Mouse (Mus musculus) liver, embryonic 14.5 days (tissue): ENCODE results near the gene Dusp3. TPM values are rescaled to one million over a fixed set of nuclear protein-coding genes. Genes with fewer than 3 reads are reported as not detected.

ENCODE experiments used
- ATAC-seq: fragments of 200-750 bp; cut with Nextera tagmentation; 2 replicates; pipeline ENCODE4 v1.8.0; 2017; ENCODE audit warnings: moderate number of reproducible peaks, mild to moderate bottlenecking, moderate library complexity; ENCODE audit not compliant: insufficient read depth
- DNase-seq, 3 experiments: peaks; one replicate each; pipeline ENCODE4 v3.0.0-alpha.2; 2012 to 2013; ENCODE audit warnings: low read depth in 3 of 3, low spot score in 3 of 3
- H3K27ac ChIP-seq: fragments of 300-500 bp; sonication (generic); 2 replicates; pipeline ENCODE4 v1.5.1; 2014; ENCODE audit warnings: moderate library complexity, mild to moderate bottlenecking, control low read depth, inconsistent platforms
- H3K27me3 ChIP-seq: fragments of 300-500 bp; sonication (generic); 2 replicates; pipeline ENCODE4 v1.6.1; 2014; ENCODE audit warnings: mild to moderate bottlenecking, low read length, moderate library complexity; ENCODE audit not compliant: control insufficient read depth, insufficient read depth
- H3K36me3 ChIP-seq: fragments of 300-500 bp; sonication (generic); replicated peaks from 2 replicates; pipeline ENCODE4 v1.6.1; 2014; ENCODE audit warnings: low read depth; ENCODE audit not compliant: control insufficient read depth, insufficient read depth
- H3K4me1 ChIP-seq, 2 experiments: fragments of 200-500 bp in 1 of 2; fragments of 300-500 bp in 1 of 2; sonication (generic) in 1 of 2; replicated peaks; 2 replicates each; pipeline ENCODE4 v1.6.1; 2012 to 2014; ENCODE audit warnings: antibody characterized with exemption in 1 of 2, inconsistent platforms in 1 of 2, low read length in 1 of 2; ENCODE audit not compliant: control insufficient read depth in 2 of 2, insufficient read depth in 2 of 2
- H3K4me2 ChIP-seq: fragments of 300-500 bp; sonication (generic); 2 replicates; pipeline ENCODE4 v1.6.1; 2014; ENCODE audit warnings: low read depth, mild to moderate bottlenecking, control low read depth, moderate library complexity
- H3K4me3 ChIP-seq, 2 experiments: fragments of 200-500 bp in 1 of 2; fragments of 300-500 bp in 1 of 2; sonication (generic) in 1 of 2; 2 replicates each; pipeline ENCODE4 v1.5.1; 2012 to 2014; ENCODE audit warnings: low read depth in 2 of 2, low read length in 2 of 2, mild to moderate bottlenecking in 2 of 2, control low read depth in 1 of 2, inconsistent platforms in 1 of 2, moderate library complexity in 1 of 2; ENCODE audit not compliant: insufficient read depth in 1 of 2
- H3K9ac ChIP-seq: fragments of 300-500 bp; sonication (generic); replicated peaks from 2 replicates; pipeline ENCODE4 v1.6.1; 2014; ENCODE audit warnings: mild to moderate bottlenecking, control low read depth, moderate library complexity
- H3K9me3 ChIP-seq: fragments of 300-500 bp; sonication (generic); 2 replicates; pipeline ENCODE4 v1.6.1; 2016; ENCODE audit warnings: low read length, mixed read lengths; ENCODE audit not compliant: control insufficient read depth
- CTCF ChIP-seq: IDR thresholded peaks from 2 replicates; pipeline ENCODE4 v1.5.1; 2016; ENCODE audit warnings: antibody characterized with exemption, low read depth, control low read depth
- EP300 ChIP-seq: IDR thresholded peaks from 2 replicates; pipeline ENCODE4 v1.6.1; 2016; ENCODE audit warnings: antibody characterized with exemption, low read depth
- WGBS: fragments of 180-500 bp; shearing (Covaris S2); extraction: QIAGEN DNeasy Blood & Tissue Kit; methylation state at CpG from one replicate; pipeline ENCODE4 v1.1.7; 2014; ENCODE audit not compliant: insufficient replicate concordance; 5-methylcytosine and 5-hydroxymethylcytosine counted together
- polyA plus RNA-seq, 2 experiments: library from polyadenylated mRNA; depleted of rRNA in 1 of 2; stranded (reverse) in 1 of 2; unstranded in 1 of 2; fragments of >200 nt; fragmentation: Nextera tagmentation in 1 of 2; extraction: Ambion mirVana in 1 of 2; gene quantifications; 2 replicates each; pipeline versions ENCODE4 v1.2.1 to v1.2.3; 2012 to 2014

The Dusp3 gene
- polyA plus RNA-seq, 2 experiments = 4.8 to 6.3 TPM

DNA sequence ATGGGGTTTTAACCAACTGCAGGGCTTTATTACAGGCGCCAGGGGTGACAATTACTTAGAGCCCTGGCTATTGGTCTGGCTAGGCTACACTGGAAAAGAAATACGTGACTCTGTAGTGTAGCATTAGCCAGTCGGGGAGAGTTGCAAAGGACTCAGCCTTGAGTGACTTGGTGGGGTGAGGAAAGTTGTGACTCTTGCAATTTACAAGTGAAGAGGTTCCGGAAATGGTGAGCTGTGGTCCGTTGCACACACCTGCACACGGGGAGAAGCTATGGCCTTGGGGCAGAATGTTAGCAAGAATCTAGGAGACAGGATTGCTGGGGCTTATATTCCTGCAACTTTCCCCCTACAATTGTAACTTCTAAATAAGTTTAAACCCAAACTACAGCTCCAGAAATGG, 61.2 kb downstream of the Dusp3 start:
- TF ChIP-seq CTCF = no peak
- TF ChIP-seq EP300 = no peak
- H3K9me3 ChIP-seq = no peaks in the 10 kb centered on the region
- H3K36me3 ChIP-seq = no peaks in the 10 kb centered on the region
- H3K4me3 ChIP-seq = no peak overlapping the region
- 56% methylated on average over 6 of the region's 6 CpGs for WGBS
- DNase-seq (no peak), ATAC-seq (no peak)
- H3K4me1 ChIP-seq = no peaks in the 10 kb centered on the region
- H3K27me3 ChIP-seq = no peaks in the 10 kb centered on the region
- H3K4me2 ChIP-seq = no peak overlapping the region
- H3K9ac ChIP-seq = no peak overlapping the region
- no peak overlapping the region for H3K27ac ChIP-seq

DNA sequence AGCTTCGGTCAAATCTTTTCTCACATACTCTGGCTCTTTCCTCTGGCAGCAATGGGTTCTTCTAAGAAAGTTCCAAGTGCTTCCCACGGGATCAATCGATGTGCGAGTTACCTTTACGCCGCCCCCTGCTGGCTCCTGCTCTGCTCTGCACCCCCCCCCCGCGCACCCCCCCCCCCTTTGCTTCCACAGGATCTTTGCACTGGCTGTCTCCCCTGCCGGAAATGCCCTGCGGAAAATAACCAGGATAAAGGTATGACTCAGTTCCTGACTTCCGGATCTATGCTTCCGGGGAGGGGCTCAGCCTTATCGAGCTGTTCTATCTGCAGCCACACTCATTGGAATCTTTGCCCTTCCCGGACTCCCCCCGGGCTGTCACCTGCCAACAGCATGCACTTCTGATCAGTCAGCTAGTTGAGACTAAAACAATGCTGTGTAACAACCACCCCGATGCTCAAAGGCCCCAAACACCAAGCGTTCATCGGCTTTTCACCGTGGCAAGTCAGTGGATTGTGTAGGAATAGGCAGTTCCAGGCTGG, 62.3 kb downstream of the Dusp3 start:
- Histone ChIP-seq H3K9me3 (no peaks in the 10 kb centered on the region), H3K27ac (no peak overlapping the region), H3K4me1 (no peaks in the 10 kb centered on the region), H3K36me3 (no peaks in the 10 kb centered on the region), H3K4me3 (no peak overlapping the region), H3K27me3 (no peaks in the 10 kb centered on the region), H3K4me2 (no peak overlapping the region), H3K9ac (no peak overlapping the region)
- DNase-seq (no peak), ATAC-seq (no peak)
- no peak for TF ChIP-seq EP300
- no peak for TF ChIP-seq CTCF
- WGBS = 48% methylated on average over 17 of the region's 19 CpGs

DNA sequence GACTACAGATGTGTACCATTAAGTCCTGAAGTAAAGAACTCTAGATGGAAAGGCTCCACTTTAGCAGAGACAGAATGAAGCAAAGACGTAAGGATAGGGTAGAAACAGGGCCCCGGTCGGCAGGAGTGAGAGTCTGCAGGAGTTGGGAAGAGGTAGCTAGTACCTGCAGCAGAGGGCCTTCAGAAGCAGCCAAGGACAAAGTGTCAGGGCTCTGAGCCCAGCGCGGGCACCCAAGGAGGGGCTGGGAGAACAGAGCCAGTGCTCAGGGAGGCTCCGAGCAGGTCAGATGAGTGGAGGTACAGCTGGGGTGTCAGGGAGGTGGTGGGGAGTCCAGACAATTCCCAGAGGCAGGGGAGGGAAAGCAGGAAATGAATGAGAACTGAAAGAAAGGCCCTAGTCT, 62.8 kb downstream of the Dusp3 start:
- 65% methylated on average over 6 of the region's 6 CpGs for WGBS
- Histone ChIP-seq H3K9me3 (no peaks in the 10 kb centered on the region), H3K27me3 (no peaks in the 10 kb centered on the region), H3K4me2 (no peak overlapping the region), H3K36me3 (no peaks in the 10 kb centered on the region), H3K27ac (no peak overlapping the region), H3K4me3 (no peak overlapping the region), H3K9ac (no peak overlapping the region), H3K4me1 (no peaks in the 10 kb centered on the region)
- DNase-seq (no peak), ATAC-seq (no peak)
- TF ChIP-seq CTCF = no peak
- no peak for TF ChIP-seq EP300

DNA sequence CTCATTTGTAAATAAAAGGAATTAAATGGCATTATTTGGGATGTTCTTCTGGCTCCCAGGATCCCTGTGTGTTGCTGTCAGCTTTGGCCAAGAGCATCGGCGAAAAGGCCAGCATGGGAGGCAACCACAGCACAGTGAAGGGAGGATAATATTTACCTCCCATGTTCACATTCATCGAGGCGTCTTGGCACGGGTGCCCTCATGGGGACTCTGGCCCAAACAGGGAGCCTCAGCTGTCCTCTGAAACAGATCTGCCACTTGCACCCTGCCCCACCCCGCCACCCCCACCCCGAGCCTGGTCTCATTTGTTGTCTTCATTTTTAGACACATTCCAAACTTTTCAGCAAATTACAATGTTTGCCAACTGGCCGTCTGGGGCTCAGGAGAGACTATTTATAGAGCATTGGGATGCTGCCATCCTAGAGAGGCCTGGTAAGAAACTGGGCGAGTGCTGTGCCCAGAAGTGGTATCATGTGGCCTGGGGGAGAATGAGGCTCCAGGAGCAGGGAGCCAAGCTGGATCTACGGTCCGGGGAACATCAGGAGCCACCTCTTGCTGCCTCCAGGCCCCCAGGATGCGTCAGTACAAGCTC, 65.4 kb downstream of the Dusp3 start:
- TF ChIP-seq EP300 (no peak), CTCF (no peak)
- Histone ChIP-seq H3K36me3 (no peaks in the 10 kb centered on the region), H3K9ac (no peak overlapping the region), H3K9me3 (no peaks in the 10 kb centered on the region), H3K27me3 (no peaks in the 10 kb centered on the region), H3K27ac (no peak overlapping the region), H3K4me3 (no peak overlapping the region), H3K4me1 (no peaks in the 10 kb centered on the region), H3K4me2 (no peak overlapping the region)
- DNase-seq (no peak), ATAC-seq (no peak)
- WGBS = 65% methylated on average over 12 of the region's 12 CpGs

Other genes with a start within 250 kb of the Dusp3 start
- gene Etv4, start 201.6 kb downstream of the Dusp3 start, polyA plus RNA-seq (2012; rRNA removed) = 0.29 TPM in 2 replicates
- gene Etv4, start 201.6 kb downstream of the Dusp3 start, polyA plus RNA-seq (2014; fragmentation: Nextera tagmentation; extraction: Ambion mirVana) = 0.20 and 0.30 TPM in 2 replicates
- gene Meox1, start 92.6 kb downstream of the Dusp3 start, polyA plus RNA-seq (2012; rRNA removed) = 0.28 TPM in 2 replicates
- 0.28 and 0.36 TPM in 2 replicates for gene Meox1, start 92.6 kb downstream of the Dusp3 start, polyA plus RNA-seq (2014; fragmentation: Nextera tagmentation; extraction: Ambion mirVana)
- 0.04 and 0.12 TPM in 2 replicates for gene Sost, start 20.0 kb downstream of the Dusp3 start, polyA plus RNA-seq (2012; rRNA removed)
- not detected in 2 replicates for gene Sost, start 20.0 kb downstream of the Dusp3 start, polyA plus RNA-seq (2014; fragmentation: Nextera tagmentation; extraction: Ambion mirVana)
- gene Cfap97d1, start 2.7 kb downstream of the Dusp3 start, polyA plus RNA-seq (2012; rRNA removed) = not detected in 2 replicates
- not detected in 2 replicates for gene Cfap97d1, start 2.7 kb downstream of the Dusp3 start, polyA plus RNA-seq (2014; fragmentation: Nextera tagmentation; extraction: Ambion mirVana)
- gene Mpp3, start 41.4 kb upstream of the Dusp3 start, polyA plus RNA-seq (2012; rRNA removed) = 0.21 and 0.27 TPM in 2 replicates
- not detected in 2 replicates for gene Mpp3, start 41.4 kb upstream of the Dusp3 start, polyA plus RNA-seq (2014; fragmentation: Nextera tagmentation; extraction: Ambion mirVana)
- gene Cd300lg, start 54.5 kb upstream of the Dusp3 start, polyA plus RNA-seq (2012; rRNA removed) = 0.29 and 0.38 TPM in 2 replicates
- gene Cd300lg, start 54.5 kb upstream of the Dusp3 start, polyA plus RNA-seq (2014; fragmentation: Nextera tagmentation; extraction: Ambion mirVana) = 0.56 and 0.59 TPM in 2 replicates
- gene Mpp2, start 101.5 kb upstream of the Dusp3 start, polyA plus RNA-seq (2012; rRNA removed) = 11.9 and 13.1 TPM in 2 replicates
- 7.4 and 10.6 TPM in 2 replicates for gene Mpp2, start 101.5 kb upstream of the Dusp3 start, polyA plus RNA-seq (2014; fragmentation: Nextera tagmentation; extraction: Ambion mirVana)
- gene Ppy, start 114.3 kb upstream of the Dusp3 start, polyA plus RNA-seq (2012; rRNA removed) = not detected in 2 replicates
- not detected in 2 replicates for gene Ppy, start 114.3 kb upstream of the Dusp3 start, polyA plus RNA-seq (2014; fragmentation: Nextera tagmentation; extraction: Ambion mirVana)
- gene Pyy, start 120.8 kb upstream of the Dusp3 start, polyA plus RNA-seq (2012; rRNA removed) = 0.22 and 0.57 TPM in 2 replicates
- not detected in 2 replicates for gene Pyy, start 120.8 kb upstream of the Dusp3 start, polyA plus RNA-seq (2014; fragmentation: Nextera tagmentation; extraction: Ambion mirVana)
- 10.1 and 11.3 TPM in 2 replicates for gene Nags, start 158.5 kb upstream of the Dusp3 start, polyA plus RNA-seq (2012; rRNA removed)
- gene Nags, start 158.5 kb upstream of the Dusp3 start, polyA plus RNA-seq (2014; fragmentation: Nextera tagmentation; extraction: Ambion mirVana) = 7.2 and 7.5 TPM in 2 replicates
- 8.9 and 9.2 TPM in 2 replicates for gene Tmem101, start 169.4 kb upstream of the Dusp3 start, polyA plus RNA-seq (2012; rRNA removed)
- gene Tmem101, start 169.4 kb upstream of the Dusp3 start, polyA plus RNA-seq (2014; fragmentation: Nextera tagmentation; extraction: Ambion mirVana) = 7.8 and 8.5 TPM in 2 replicates
- gene Lsm12, start 198.3 kb upstream of the Dusp3 start, polyA plus RNA-seq (2012; rRNA removed) = 10.4 and 15.4 TPM in 2 replicates
- gene Lsm12, start 198.3 kb upstream of the Dusp3 start, polyA plus RNA-seq (2014; fragmentation: Nextera tagmentation; extraction: Ambion mirVana) = 51.4 and 56.2 TPM in 2 replicates
- gene G6pc3, start 202.6 kb upstream of the Dusp3 start, polyA plus RNA-seq (2012; rRNA removed) = 12.6 and 14.8 TPM in 2 replicates
- gene G6pc3, start 202.6 kb upstream of the Dusp3 start, polyA plus RNA-seq (2014; fragmentation: Nextera tagmentation; extraction: Ambion mirVana) = 7.3 and 10.1 TPM in 2 replicates
- gene Hdac5, start 243.2 kb upstream of the Dusp3 start, polyA plus RNA-seq (2012; rRNA removed) = 8.8 and 10.0 TPM in 2 replicates
- gene Hdac5, start 243.2 kb upstream of the Dusp3 start, polyA plus RNA-seq (2014; fragmentation: Nextera tagmentation; extraction: Ambion mirVana) = 6.4 and 7.3 TPM in 2 replicates